7 mouse cellular contexts compared by ENCODE assay signal in genomic region chr1:55087932-55088610, GRCm38 (mm10). TPM values are rescaled to one million over a fixed set of nuclear protein-coding genes. Genes with fewer than 3 reads are reported as not detected.
DNase-seq lines count a peak whose midpoint lies in the region; ATAC-seq lines count a peak whose summit lies in the region.

Gene Hspe1 (plus strand): TSS chr1:55088132.
Gene Hspd1 (minus strand): TSS chr1:55088243.

- peak within 1 kb of the TSS; percentile 98 for H3K27ac ChIP-seq in intestine, embryonic 16.5 days (ENCODE audit: low read length)
- peak within 1 kb of the TSS; percentile 93 for H3K27ac ChIP-seq in midbrain, embryonic 11.5 days (ENCODE audit: low read depth, low read length)

- peak; percentile 99 for DNase-seq in adrenal gland, adult 2 months
- DNase-seq in embryo, embryonic 11.5 days (ENCODE audit: low read depth, low spot score): peak; percentile 97
- DNase-seq in gastrocnemius, postnatal 4 days (ENCODE audit: low spot score in 2 of 2): peak; percentile 97 to 99
- peak; percentile 98 for DNase-seq in left cerebral cortex, postnatal 36 days (ENCODE audit: low spot score in 2 of 2)
- DNase-seq in midbrain, embryonic 11.5 days (ENCODE audit: low spot score, missing footprints): peak; percentile 100
- DNase-seq in skeletal muscle tissue, adult 2 months (ENCODE audit: low read depth, low spot score): peak; percentile 98

- peak; percentile 95 for ATAC-seq in intestine, embryonic 16.5 days
- ATAC-seq in midbrain, embryonic 11.5 days (ENCODE audit: low FRiP score): peak; percentile 95

- no peaks in the 10 kb centered on the region for H3K9me3 ChIP-seq in intestine, embryonic 16.5 days (ENCODE audit: control insufficient read depth, low read length)
- H3K9me3 ChIP-seq in midbrain, embryonic 11.5 days (ENCODE audit: control insufficient read depth, low read length): no peaks in the 10 kb centered on the region

- H3K4me2 ChIP-seq in intestine, embryonic 16.5 days (ENCODE audit: low read depth, low read length): peak within 1 kb of the TSS; percentile 69
- peak within 1 kb of the TSS; percentile 93 for H3K4me2 ChIP-seq in midbrain, embryonic 11.5 days

- H3K4me3 ChIP-seq in intestine, embryonic 16.5 days (ENCODE audit: low read length): peak within 1 kb of the TSS; percentile 96
- H3K4me3 ChIP-seq in midbrain, embryonic 11.5 days (ENCODE audit: low read depth, low read length): peak within 1 kb of the TSS; percentile 81

- intact Hi-C loops in left cerebral cortex, postnatal 36 days (cut with DNase I): loop anchor here (1.0 to 5.0 kb wide), 3 partner anchors 43 to 149 kb away; partner anchors contain the start of genes Mars2, Mob4 and Sf3b1

- WGBS in intestine, embryonic 16.5 days: under 1% methylated on average over 66 of the region's 76 CpGs
- under 1% methylated on average over 74 of the region's 76 CpGs for WGBS in midbrain, embryonic 11.5 days

- peaks cover 15% of the 10 kb centered on the region for H3K4me1 ChIP-seq in intestine, embryonic 16.5 days (ENCODE audit: control insufficient read depth, insufficient read depth, low read length)
- H3K4me1 ChIP-seq in midbrain, embryonic 11.5 days (ENCODE audit: control insufficient read depth, insufficient read depth, low read length): peaks cover 26% of the 10 kb centered on the region

- peaks cover 17% of the 10 kb centered on the region for H3K36me3 ChIP-seq in intestine, embryonic 16.5 days (ENCODE audit: control insufficient read depth, insufficient read depth, low read length)
- peaks cover 14% of the 10 kb centered on the region for H3K36me3 ChIP-seq in midbrain, embryonic 11.5 days (ENCODE audit: control insufficient read depth, insufficient read depth, low read length)

- peak within 1 kb of the TSS; percentile 99 for H3K9ac ChIP-seq in intestine, embryonic 16.5 days (ENCODE audit: low read depth, low read length)
- peak within 1 kb of the TSS; percentile 93 for H3K9ac ChIP-seq in midbrain, embryonic 11.5 days (ENCODE audit: low read length)

- H3K27me3 ChIP-seq in intestine, embryonic 16.5 days (replicated peaks; ENCODE audit: control insufficient read depth, insufficient read depth, low read length): no peaks in the 10 kb centered on the region
- H3K27me3 ChIP-seq in midbrain, embryonic 11.5 days (ENCODE audit: control insufficient read depth, insufficient read depth, low read length): no peaks in the 10 kb centered on the region

RNA-seq across cellular contexts. Expression of gene Hspe1, which starts in this region (rescaled TPM):
- total RNA-seq in adrenal gland, adult 2 months (2021): 100 to 1,000 TPM; 618 to 826 TPM
- polyA plus RNA-seq in adrenal gland, adult 2 months (2012; rRNA removed): 64.2 and 81.1 TPM in 2 replicates
- total RNA-seq in gastrocnemius, postnatal 4 days (2021): 100 to 1,000 TPM; 106 to 109 TPM
- polyA plus RNA-seq in intestine, embryonic 16.5 days (2015; fragmentation: Nextera tagmentation; extraction: Ambion mirVana): 686 and 742 TPM in 2 replicates
- total RNA-seq in left cerebral cortex, postnatal 36 days (2021): 10 to 100 TPM; 81.2 to 91.0 TPM
- polyA plus RNA-seq in midbrain, embryonic 11.5 days (2014; fragmentation: Nextera tagmentation; extraction: Ambion mirVana): 517 and 525 TPM in 2 replicates

RNA-seq across cellular contexts. Expression of gene Hspd1, which starts in this region (rescaled TPM):
- 1,000 to 10,000 TPM; 1,172 to 1,353 TPM for total RNA-seq in adrenal gland, adult 2 months (2021)
- 38.9 and 40.1 TPM in 2 replicates for polyA plus RNA-seq in adrenal gland, adult 2 months (2012; rRNA removed)
- total RNA-seq in gastrocnemius, postnatal 4 days (2021): 100 to 1,000 TPM; 191 to 196 TPM
- polyA plus RNA-seq in intestine, embryonic 16.5 days (2015; fragmentation: Nextera tagmentation; extraction: Ambion mirVana): 681 and 748 TPM in 2 replicates
- 100 to 1,000 TPM; 150 to 161 TPM for total RNA-seq in left cerebral cortex, postnatal 36 days (2021)
- polyA plus RNA-seq in midbrain, embryonic 11.5 days (2014; fragmentation: Nextera tagmentation; extraction: Ambion mirVana): 409 and 425 TPM in 2 replicates

Comparison
In these comparisons a context has a peak if more than half of its experiments do, and no peak if none do; other contexts are left out.
1. Peak in every context shown above with its lines: DNase-seq, ATAC-seq, H3K4me3 ChIP-seq and H3K27ac ChIP-seq.
2. RNA of gene Hspe1 (total RNA-seq): 618 to 826 TPM in adrenal gland, adult 2 months; 106 to 109 TPM in gastrocnemius, postnatal 4 days and 81.2 to 91.0 TPM in left cerebral cortex, postnatal 36 days; every median in the first group is over 4 times any median in the second.
3. RNA of gene Hspd1 (total RNA-seq): 1,172 to 1,353 TPM in adrenal gland, adult 2 months; 191 to 196 TPM in gastrocnemius, postnatal 4 days and 150 to 161 TPM in left cerebral cortex, postnatal 36 days; every median in the first group is over 4 times any median in the second.